Mouse (Mus musculus): ENCODE results near the gene Gm10134.

DNA sequence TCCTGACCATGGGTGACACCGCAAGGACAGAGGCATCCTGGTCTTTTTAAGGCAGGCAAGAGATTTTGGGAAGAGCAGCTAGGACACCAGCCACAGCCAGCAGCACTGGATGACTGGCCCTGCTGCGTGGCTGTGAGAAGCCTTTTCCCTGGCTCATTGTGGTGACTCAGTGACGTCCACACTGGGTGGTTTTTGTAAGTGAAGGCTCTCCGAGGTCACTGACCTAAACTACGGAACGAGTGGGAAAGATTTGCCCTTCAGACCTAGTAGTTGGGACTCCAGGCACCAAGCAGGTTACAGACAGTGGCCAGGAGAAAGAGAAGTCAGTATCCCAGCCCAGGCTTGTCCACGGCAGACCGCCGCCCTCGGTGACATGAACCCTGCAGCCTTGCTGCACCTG lies 18.5 kb downstream of the Gm10134 start:
- no peak for TF ChIP-seq ZC3H11A (IDR thresholded peaks at IDR 0.05; ENCODE audit: low read depth, low read length)
- TF ChIP-seq POLR2AphosphoS2 (IDR thresholded peaks at IDR 0.05; ENCODE audit: low read depth, low read length) = no peak
- TF ChIP-seq KAT2A (IDR thresholded peaks at IDR 0.05; ENCODE audit: insufficient replicate concordance, low read length) = no peak
- TF ChIP-seq MEF2A (IDR thresholded peaks at IDR 0.05; ENCODE audit: borderline replicate concordance, low read depth, low read length) = no peak
- TF ChIP-seq CTCF (conservative IDR thresholded peaks at IDR 0.05 in 1 of 2, IDR thresholded peaks at IDR 0.05 in 1 of 2; ENCODE audit: low read depth in 2 of 2, low read length in 2 of 2) = no peak
- no peak for TF ChIP-seq RAD21 (IDR thresholded peaks at IDR 0.05; ENCODE audit: low read depth, low read length)
- TF ChIP-seq POLR2A (IDR thresholded peaks at IDR 0.05; ENCODE audit: low read depth, low read length) = no peak
- no peak for TF ChIP-seq E2F4 (IDR thresholded peaks at IDR 0.05; ENCODE audit: insufficient replicate concordance, low read depth, low read length)
- TF ChIP-seq USF1 (IDR thresholded peaks at IDR 0.05; ENCODE audit: low read depth, low read length) = no peak
- TF ChIP-seq ETS1 (conservative IDR thresholded peaks at IDR 0.05; ENCODE audit: low read depth, low read length) = no peak
